Mouse (Mus musculus): ENCODE measurements at regions not wholly inside any gene's neighbourhood (a gene's known extent, or its start where the extent isn't known, plus 50 kb on each side); places are given as distances from the start of the nearest gene placed in this dataset.

- DNase-seq (ENCODE audit: low spot score) = no peak
- no peak for TF ChIP-seq CTCF (IDR thresholded peaks at IDR 0.05; ENCODE audit: low read depth, low read length)
- no peaks in the 10 kb centered on the region for H3K27me3 ChIP-seq (ENCODE audit: insufficient read depth, low read length)
- no peak overlapping the region for H3K4me3 ChIP-seq (ENCODE audit: low read depth, low read length)
- ATAC-seq (ENCODE audit: extremely low read depth, insufficient number of reproducible peaks, low FRiP score, poor library complexity, severe bottlenecking) = no peak
- H3K4me1 ChIP-seq (ENCODE audit: insufficient read depth, low read depth, low read length) = no peaks in the 10 kb centered on the region
- no peaks in the 10 kb centered on the region for H3K9me3 ChIP-seq (replicated peaks)
- H3K36me3 ChIP-seq (replicated peaks) = no peaks in the 10 kb centered on the region
These were observed 92.5 kb upstream of the N6amt1 start for GRCm38 (mm10) chr16:87261527-87261926.

GRCm38 (mm10) chr16:87254736-87255135 lies 99.2 kb upstream of the N6amt1 start:
- DNase-seq (ENCODE audit: low spot score) = no peak

GRCm38 (mm10) chr16:87250531-87250930 lies 103.5 kb upstream of the N6amt1 start:
- DNase-seq (ENCODE audit: low spot score) (no peak), ATAC-seq (ENCODE audit: extremely low read depth, insufficient number of reproducible peaks, low FRiP score, poor library complexity, severe bottlenecking) (no peak)
- Histone ChIP-seq H3K4me3 (ENCODE audit: low read depth, low read length) (no peak overlapping the region), H3K27me3 (ENCODE audit: insufficient read depth, low read length) (no peaks in the 10 kb centered on the region), H3K4me1 (ENCODE audit: insufficient read depth, low read depth, low read length) (no peaks in the 10 kb centered on the region; the same call in 1 of the 2 replicates), H3K9me3 (replicated peaks) (no peaks in the 10 kb centered on the region), H3K36me3 (replicated peaks) (no peaks in the 10 kb centered on the region)
- no peak for TF ChIP-seq TAL1 (conservative IDR thresholded peaks at IDR 0.05; ENCODE audit: low read depth, low read length)
- TF ChIP-seq GATA1 (IDR thresholded peaks at IDR 0.05; ENCODE audit: borderline replicate concordance, low read length) = no peak
- TF ChIP-seq POLR2AphosphoS5 (IDR thresholded peaks at IDR 0.05; ENCODE audit: insufficient replicate concordance, low read depth, low read length) = no peak
- no peak for TF ChIP-seq GATA2 (IDR thresholded peaks at IDR 0.05; ENCODE audit: borderline replicate concordance, low read depth, low read length)
- no peak for TF ChIP-seq CTCF (IDR thresholded peaks at IDR 0.05; ENCODE audit: low read depth, low read length)

More at GRCm38 (mm10) chr16:87254736-87255135, 99.2 kb upstream of the N6amt1 start:
- no peaks in the 10 kb centered on the region for H3K4me1 ChIP-seq (ENCODE audit: insufficient read depth, low read depth, low read length)
- no peak for ATAC-seq (ENCODE audit: extremely low read depth, insufficient number of reproducible peaks, low FRiP score, poor library complexity, severe bottlenecking)
- no peaks in the 10 kb centered on the region for H3K36me3 ChIP-seq (replicated peaks)
- no peak overlapping the region for H3K4me3 ChIP-seq (ENCODE audit: low read depth, low read length)
- H3K9me3 ChIP-seq (replicated peaks) = no peaks in the 10 kb centered on the region
- no peak for TF ChIP-seq GATA2 (IDR thresholded peaks at IDR 0.05; ENCODE audit: borderline replicate concordance, low read depth, low read length)
- TF ChIP-seq CTCF (IDR thresholded peaks at IDR 0.05; ENCODE audit: low read depth, low read length) = no peak
- no peak for TF ChIP-seq GATA1 (IDR thresholded peaks at IDR 0.05; ENCODE audit: borderline replicate concordance, low read length)
- TF ChIP-seq TAL1 (conservative IDR thresholded peaks at IDR 0.05; ENCODE audit: low read depth, low read length) = no peak
- TF ChIP-seq POLR2AphosphoS5 (IDR thresholded peaks at IDR 0.05; ENCODE audit: insufficient replicate concordance, low read depth, low read length) = no peak
- H3K27me3 ChIP-seq (ENCODE audit: insufficient read depth, low read length) = no peaks in the 10 kb centered on the region

GRCm38 (mm10) chr16:87249903-87250302 lies 104.1 kb upstream of the N6amt1 start:
- ATAC-seq (ENCODE audit: extremely low read depth, insufficient number of reproducible peaks, low FRiP score, poor library complexity, severe bottlenecking) (peak; percentile 57; the same call in 1 of the 2 replicates), DNase-seq (ENCODE audit: low spot score) (no peak)
- no peak overlapping the region for H3K4me3 ChIP-seq (ENCODE audit: low read depth, low read length)
- H3K4me1 ChIP-seq (ENCODE audit: insufficient read depth, low read depth, low read length) = no peaks in the 10 kb centered on the region; the same call in 1 of the 2 replicates
- TF ChIP-seq GATA2 (IDR thresholded peaks at IDR 0.05; ENCODE audit: borderline replicate concordance, low read depth, low read length) = no peak
- peak; percentile 30; the same call in 1 of the 2 replicates for TF ChIP-seq CTCF (IDR thresholded peaks at IDR 0.05; ENCODE audit: low read depth, low read length)
- H3K36me3 ChIP-seq (replicated peaks) = no peaks in the 10 kb centered on the region
- no peaks in the 10 kb centered on the region for H3K9me3 ChIP-seq (replicated peaks)
- H3K27me3 ChIP-seq (ENCODE audit: insufficient read depth, low read length) = no peaks in the 10 kb centered on the region

GRCm38 (mm10) chr16:87248501-87249030 lies 105.4 kb upstream of the N6amt1 start:
- Histone ChIP-seq H3K4me1 (ENCODE audit: insufficient read depth, low read depth, low read length) (no peaks in the 10 kb centered on the region; the same call in 1 of the 2 replicates), H3K27me3 (ENCODE audit: insufficient read depth, low read length) (no peaks in the 10 kb centered on the region), H3K9me3 (replicated peaks) (no peaks in the 10 kb centered on the region), H3K36me3 (replicated peaks) (no peaks in the 10 kb centered on the region), H3K4me3 (ENCODE audit: low read depth, low read length) (no peak overlapping the region)
- DNase-seq (ENCODE audit: low spot score) = peak; percentile 4
- ATAC-seq (ENCODE audit: extremely low read depth, insufficient number of reproducible peaks, low FRiP score, poor library complexity, severe bottlenecking) = no peak
- no peak for TF ChIP-seq TAL1 (conservative IDR thresholded peaks at IDR 0.05; ENCODE audit: low read depth, low read length)

- TF ChIP-seq POLR2AphosphoS5 (IDR thresholded peaks at IDR 0.05; ENCODE audit: insufficient replicate concordance, low read depth, low read length) (no peak), GATA1 (IDR thresholded peaks at IDR 0.05; ENCODE audit: borderline replicate concordance, low read length) (no peak), CTCF (IDR thresholded peaks at IDR 0.05; ENCODE audit: low read depth, low read length) (no peak), TAL1 (conservative IDR thresholded peaks at IDR 0.05; ENCODE audit: low read depth, low read length) (no peak), GATA2 (IDR thresholded peaks at IDR 0.05; ENCODE audit: borderline replicate concordance, low read depth, low read length) (no peak)
- no peak for ATAC-seq (ENCODE audit: extremely low read depth, insufficient number of reproducible peaks, low FRiP score, poor library complexity, severe bottlenecking)
These were observed 107.8 kb upstream of the N6amt1 start for GRCm38 (mm10) chr16:87245933-87246791.

More at GRCm38 (mm10) chr16:87245933-87246791, 107.8 kb upstream of the N6amt1 start:
- H3K4me3 ChIP-seq (ENCODE audit: low read depth, low read length) = no peak overlapping the region
- no peaks in the 10 kb centered on the region for H3K36me3 ChIP-seq (replicated peaks)
- no peaks in the 10 kb centered on the region; the same call in 1 of the 2 replicates for H3K4me1 ChIP-seq (ENCODE audit: insufficient read depth, low read depth, low read length)
- no peaks in the 10 kb centered on the region for H3K27me3 ChIP-seq (ENCODE audit: insufficient read depth, low read length)
- no peak for DNase-seq (ENCODE audit: low spot score)
- no peaks in the 10 kb centered on the region for H3K9me3 ChIP-seq (replicated peaks)

Measured in G1E (cell line).